Mouse (Mus musculus) forebrain, embryonic 15.5 days (tissue): ENCODE measurements around the gene Timd4. TPM values are rescaled to one million over a fixed set of nuclear protein-coding genes. Genes with fewer than 3 reads are reported as not detected.

Experiments
- ATAC-seq: fragments of 200-750 bp; cut with Nextera tagmentation; replicated peaks from 2 replicates; pipeline ENCODE4 v1.8.0; 2017; ENCODE audit warnings: mild to moderate bottlenecking, moderate TSS enrichment, moderate library complexity
- H3K27ac ChIP-seq: fragments of 300-500 bp; sonication (generic); replicated peaks from 2 replicates; pipeline ENCODE4 v1.5.1; 2015; ENCODE audit warnings: mild to moderate bottlenecking, inconsistent platforms
- H3K27me3 ChIP-seq: fragments of 300-500 bp; sonication (generic); 2 replicates; pipeline ENCODE4 v1.6.1; 2015; ENCODE audit warnings: inconsistent platforms
- H3K36me3 ChIP-seq: fragments of 300-500 bp; sonication (generic); 2 replicates; pipeline ENCODE4 v1.6.1; 2015; ENCODE audit warnings: mild to moderate bottlenecking, inconsistent platforms
- H3K4me1 ChIP-seq: fragments of 300-500 bp; sonication (generic); 2 replicates; pipeline ENCODE4 v1.6.1; 2015; ENCODE audit warnings: inconsistent platforms
- H3K4me2 ChIP-seq: fragments of 300-500 bp; sonication (generic); replicated peaks from 2 replicates; pipeline ENCODE4 v1.6.1; 2015; ENCODE audit warnings: mild to moderate bottlenecking, inconsistent platforms
- H3K4me3 ChIP-seq: fragments of 300-500 bp; sonication (generic); 2 replicates; pipeline ENCODE4 v1.5.1; 2015; ENCODE audit warnings: mild to moderate bottlenecking, inconsistent platforms
- H3K9ac ChIP-seq: fragments of 300-500 bp; sonication (generic); replicated peaks from 2 replicates; pipeline ENCODE4 v1.6.1; 2015; ENCODE audit warnings: mild to moderate bottlenecking, inconsistent platforms
- H3K9me3 ChIP-seq: fragments of 300-500 bp; sonication (generic); 2 replicates; pipeline ENCODE4 v1.6.1; 2016; ENCODE audit warnings: inconsistent platforms
- WGBS: fragments of 180-500 bp; shearing (Covaris S2); methylation state at CpG from one replicate; pipeline ENCODE4 v1.1.7; 2015; ENCODE audit warnings: mixed read lengths; 5-methylcytosine and 5-hydroxymethylcytosine counted together
- polyA plus RNA-seq: library from polyadenylated mRNA; unstranded; fragments of >200 nt; fragmentation: Nextera tagmentation; extraction: Ambion mirVana; gene quantifications from 2 replicates; pipeline ENCODE4 v1.2.1, GENCODE M21; 2015

Timd4 gene
- polyA plus RNA-seq, 1 experiment from 2014 or later = not detected

GRCm38 (mm10) chr11:46864809-46865208 lies 54.2 kb downstream of the Timd4 start:
- H3K4me2 ChIP-seq = no peak overlapping the region
- H3K27me3 ChIP-seq = no peaks in the 10 kb centered on the region
- no peaks in the 10 kb centered on the region for H3K4me1 ChIP-seq
- H3K4me3 ChIP-seq = no peak overlapping the region
- H3K36me3 ChIP-seq = no peaks in the 10 kb centered on the region
- H3K9ac ChIP-seq = no peak overlapping the region
- H3K9me3 ChIP-seq = no peaks in the 10 kb centered on the region
- WGBS = 83% methylated on average over 1 of the region's 1 CpGs
- ATAC-seq = no peak
- no peak overlapping the region for H3K27ac ChIP-seq

GRCm38 (mm10) chr11:46868594-46868993 lies 58.0 kb downstream of the Timd4 start:
- Histone ChIP-seq H3K9me3 (no peaks in the 10 kb centered on the region), H3K4me3 (no peak overlapping the region), H3K36me3 (no peaks in the 10 kb centered on the region), H3K27me3 (no peaks in the 10 kb centered on the region), H3K4me1 (no peaks in the 10 kb centered on the region), H3K9ac (no peak overlapping the region), H3K4me2 (no peak overlapping the region), H3K27ac (no peak overlapping the region)
- 72% methylated on average over 7 of the region's 7 CpGs for WGBS
- no peak for ATAC-seq

DNA sequence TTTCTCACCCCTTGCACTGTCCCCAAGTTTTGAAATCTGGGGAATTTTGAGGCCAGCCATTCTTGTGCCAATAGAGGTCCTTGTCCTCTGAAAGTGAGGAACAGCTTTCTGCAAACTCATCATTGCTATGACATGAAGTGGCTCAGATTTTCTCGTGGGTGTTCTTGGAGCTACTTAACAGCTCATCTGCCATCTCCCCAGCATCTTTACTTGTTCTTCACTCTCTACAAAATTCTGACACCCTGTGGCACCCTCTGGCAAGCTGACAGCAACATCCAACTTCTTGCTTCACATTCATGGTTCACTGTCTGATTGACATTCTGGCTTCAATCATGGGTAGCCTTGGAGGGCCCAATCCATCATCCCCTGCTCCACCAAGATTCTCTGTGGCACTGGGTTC lies 65.2 kb downstream of the Timd4 start:
- no peaks in the 10 kb centered on the region for H3K36me3 ChIP-seq
- H3K9ac ChIP-seq = no peak overlapping the region
- H3K27me3 ChIP-seq = no peaks in the 10 kb centered on the region
- ATAC-seq = no peak
- H3K9me3 ChIP-seq = no peaks in the 10 kb centered on the region
- WGBS = 76% methylated on average over 1 of the region's 1 CpGs
- H3K4me2 ChIP-seq = no peak overlapping the region
- H3K4me1 ChIP-seq = no peaks in the 10 kb centered on the region
- no peak overlapping the region for H3K27ac ChIP-seq
- no peak overlapping the region for H3K4me3 ChIP-seq

- Histone ChIP-seq H3K9ac (no peak overlapping the region), H3K4me1 (no peaks in the 10 kb centered on the region), H3K4me3 (no peak overlapping the region), H3K27ac (no peak overlapping the region), H3K9me3 (no peaks in the 10 kb centered on the region), H3K36me3 (no peaks in the 10 kb centered on the region), H3K27me3 (no peaks in the 10 kb centered on the region), H3K4me2 (no peak overlapping the region)
- ATAC-seq = no peak
- 85% methylated on average over 2 of the region's 2 CpGs for whole genome bisulfite sequencing
Measured at GRCm38 (mm10) chr11:46882456-46882855, 71.9 kb downstream of the Timd4 start.

GRCm38 (mm10) chr11:46889093-46889492 lies 78.5 kb downstream of the Timd4 start:
- 88% methylated on average over 3 of the region's 3 CpGs for WGBS

More at GRCm38 (mm10) chr11:46889093-46889492, 78.5 kb downstream of the Timd4 start:
- Histone ChIP-seq H3K9me3 (no peaks in the 10 kb centered on the region), H3K4me1 (no peaks in the 10 kb centered on the region), H3K4me2 (no peak overlapping the region), H3K9ac (no peak overlapping the region), H3K27ac (no peak overlapping the region), H3K36me3 (no peaks in the 10 kb centered on the region), H3K4me3 (no peak overlapping the region), H3K27me3 (no peaks in the 10 kb centered on the region)
- no peak for ATAC-seq

Other genes with a start within 250 kb of the Timd4 start
- gene BC053393, start 239.3 kb upstream of the Timd4 start, polyA plus RNA-seq = not detected in 2 replicates
- not detected in 2 replicates for gene Dppa1, start 181.5 kb upstream of the Timd4 start, polyA plus RNA-seq
- 0.09 TPM in 1 of 2 replicates, not detected in the other for gene Timd2, start 103.7 kb upstream of the Timd4 start, polyA plus RNA-seq
- gene Havcr1, start 75.7 kb upstream of the Timd4 start, polyA plus RNA-seq = not detected in 2 replicates